Mouse (Mus musculus) midbrain, embryonic 11.5 days (tissue): ENCODE results near the gene Fndc4. TPM values are rescaled to one million over a fixed set of nuclear protein-coding genes. Genes with fewer than 3 reads are reported as not detected.

Experiments used
- ATAC-seq: fragments of 200-750 bp; cut with Nextera tagmentation; 2 replicates; pipeline ENCODE4 v1.8.0; 2017; ENCODE audit warnings: moderate TSS enrichment, moderate library complexity; ENCODE audit not compliant: low FRiP score
- DNase-seq: peaks from one replicate; pipeline ENCODE4 v3.0.0; 2015; ENCODE audit warnings: low spot score; ENCODE audit errors: missing footprints
- H3K27ac ChIP-seq: fragments of 300-500 bp; sonication (generic); 2 replicates; pipeline ENCODE4 v1.5.1; 2014; ENCODE audit warnings: low read depth, low read length
- H3K27me3 ChIP-seq: fragments of 300-500 bp; sonication (generic); 2 replicates; pipeline ENCODE4 v1.6.1; 2014; ENCODE audit warnings: mild to moderate bottlenecking, low read length, moderate library complexity, mixed read lengths; ENCODE audit not compliant: control insufficient read depth, insufficient read depth
- H3K36me3 ChIP-seq: fragments of 300-500 bp; sonication (generic); 2 replicates; pipeline ENCODE4 v1.6.1; 2014; ENCODE audit warnings: mild to moderate bottlenecking, low read length, moderate library complexity, mixed read lengths; ENCODE audit not compliant: control insufficient read depth, insufficient read depth
- H3K4me1 ChIP-seq: fragments of 300-500 bp; sonication (generic); 2 replicates; pipeline ENCODE4 v1.6.1; 2014; ENCODE audit warnings: low read length; ENCODE audit not compliant: control insufficient read depth, insufficient read depth
- H3K4me2 ChIP-seq: fragments of 300-500 bp; sonication (generic); 2 replicates; pipeline ENCODE4 v1.6.1; 2014; ENCODE audit warnings: mild to moderate bottlenecking, moderate library complexity
- H3K4me3 ChIP-seq: fragments of 300-500 bp; sonication (generic); 2 replicates; pipeline ENCODE4 v1.5.1; 2014; ENCODE audit warnings: low read depth, low read length
- H3K9ac ChIP-seq: fragments of 300-500 bp; sonication (generic); 2 replicates; pipeline ENCODE4 v1.6.1; 2014; ENCODE audit warnings: low read length
- H3K9me3 ChIP-seq: fragments of 300-500 bp; sonication (generic); 2 replicates; pipeline ENCODE4 v1.6.1; 2016; ENCODE audit warnings: low read length; ENCODE audit not compliant: control insufficient read depth
- WGBS: fragments of 180-500 bp; shearing (Covaris S2); extraction: QIAGEN DNeasy Blood & Tissue Kit; methylation state at CpG from one replicate; pipeline ENCODE4 v1.1.7; 2014; 5-methylcytosine and 5-hydroxymethylcytosine counted together
- polyA plus RNA-seq: library from polyadenylated mRNA; unstranded; fragments of >200 nt; fragmentation: Nextera tagmentation; extraction: Ambion mirVana; gene quantifications from 2 replicates; pipeline ENCODE4 v1.2.1, GENCODE M21; 2014

Fndc4 gene
- polyA plus RNA-seq, 1 experiment from 2014 or later, result 54.0 TPM

GRCm38 (mm10) chr5:31297981-31298380, 2.1 kb upstream of the Fndc4 start:
- DNase-seq (no peak), ATAC-seq (no peak)
- Histone ChIP-seq H3K27ac (no peak overlapping the region), H3K36me3 (no peaks in the 10 kb centered on the region), H3K9me3 (no peaks in the 10 kb centered on the region), H3K9ac (no peak overlapping the region), H3K4me2 (no peak overlapping the region), H3K4me3 (no peak overlapping the region), H3K27me3 (no peaks in the 10 kb centered on the region), H3K4me1 (peaks cover 11% of the 10 kb centered on the region)
- 86% methylated on average over 3 of the region's 3 CpGs for WGBS

DNA sequence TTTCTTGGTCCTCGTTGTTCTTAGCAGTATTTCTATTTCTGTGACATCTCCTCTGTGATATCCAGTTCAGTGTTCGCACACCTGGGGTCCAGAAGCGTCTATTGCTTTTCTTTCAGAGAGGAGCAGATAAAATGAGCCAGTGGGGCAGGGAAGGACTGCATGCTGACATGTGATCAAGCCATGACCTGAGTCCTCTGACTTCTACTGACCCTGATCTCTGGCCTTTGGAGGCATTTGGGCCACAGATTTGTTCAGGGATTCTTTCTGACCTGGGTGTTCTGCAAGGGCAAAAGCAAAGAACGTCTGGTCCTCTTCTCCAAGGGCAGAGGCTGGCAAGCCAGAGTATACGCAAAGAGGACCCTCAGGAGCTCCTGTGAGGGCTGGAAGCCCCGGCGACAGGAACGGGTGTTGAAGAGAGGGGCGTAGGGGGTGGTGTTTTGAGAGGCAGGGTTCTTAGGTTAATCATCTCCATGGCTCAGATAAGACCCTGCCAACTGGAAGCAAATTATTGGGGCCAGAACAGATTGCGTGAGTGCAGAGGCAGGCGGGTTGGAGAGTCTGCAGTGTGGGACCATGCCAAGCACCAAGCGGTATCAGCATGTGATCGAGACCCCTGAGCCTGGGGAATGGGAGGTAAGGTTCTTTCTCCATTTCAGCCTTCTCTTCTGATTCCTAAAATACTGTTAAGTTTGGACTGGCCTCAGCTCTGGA, 1.3 kb upstream of the Fndc4 start, which contains the start of gene Gckr:
Gckr (plus strand) TSS at position 397 of the 711 bp plus-strand sequence.
- H3K27me3 ChIP-seq, result no peaks in the 10 kb centered on the region
- ATAC-seq (no peak), DNase-seq (no peak)
- WGBS, result 81% methylated on average over 13 of the region's 13 CpGs
- H3K4me1 ChIP-seq, result peaks cover 11% of the 10 kb centered on the region
- no peak within 1 kb of the TSS for H3K4me3 ChIP-seq
- H3K9me3 ChIP-seq, result no peaks in the 10 kb centered on the region
- H3K27ac ChIP-seq, result no peak within 1 kb of the TSS
- H3K36me3 ChIP-seq, result no peaks in the 10 kb centered on the region
- H3K4me2 ChIP-seq, result peak within 1 kb of the TSS; percentile 97; the same call in 1 of the 2 replicates
- H3K9ac ChIP-seq, result no peak within 1 kb of the TSS; the same call in 1 of the 2 replicates

DNA sequence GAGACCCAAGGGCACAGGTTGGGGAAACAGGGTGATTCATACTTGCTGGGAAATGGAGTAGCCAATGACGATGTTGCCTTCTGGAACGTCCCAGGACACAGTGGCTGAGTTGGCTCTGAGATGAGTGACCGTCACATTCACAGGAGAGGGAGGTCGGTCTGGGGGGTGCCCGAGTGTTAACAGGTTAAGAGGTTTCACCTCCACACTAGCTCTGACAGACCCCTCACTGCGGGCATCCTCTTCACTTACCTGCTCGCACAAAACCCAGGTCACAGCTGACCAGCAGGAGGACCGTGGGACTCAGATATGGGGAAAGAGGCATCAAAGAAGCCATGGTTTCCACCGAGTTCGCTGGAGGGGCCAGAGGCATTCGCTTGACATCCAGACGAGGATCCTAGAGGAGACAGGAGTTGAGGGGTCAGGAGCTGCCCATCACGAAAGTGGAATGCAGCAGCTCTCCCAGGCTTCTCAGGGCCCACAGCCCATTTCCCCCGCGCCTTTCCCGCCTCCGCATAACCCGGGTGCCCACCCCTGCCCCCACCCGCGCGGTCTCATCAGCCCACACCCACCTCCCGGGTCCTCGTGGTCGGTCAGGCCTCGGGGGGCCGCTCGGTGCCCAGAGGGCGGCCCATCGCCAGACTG, 795 bp downstream of the Fndc4 start:
- Histone ChIP-seq H3K27ac (peak overlapping the region; percentile 57; the same call in 1 of the 2 replicates), H3K27me3 (no peaks in the 10 kb centered on the region), H3K4me1 (peaks cover 22% of the 10 kb centered on the region), H3K4me2 (peak overlapping the region; percentile 97), H3K9me3 (no peaks in the 10 kb centered on the region), H3K4me3 (peak overlapping the region; percentile 79), H3K9ac (peak overlapping the region; percentile 93), H3K36me3 (no peaks in the 10 kb centered on the region)
- no peak for ATAC-seq
- DNase-seq, result peak; percentile 92
- WGBS, result 6% methylated on average over 29 of the region's 29 CpGs

GRCm38 (mm10) chr5:31291361-31291688, 4.6 kb downstream of the Fndc4 start:
- Histone ChIP-seq H3K4me2 (peak overlapping the region; percentile 80), H3K9ac (peak overlapping the region; percentile 57; the same call in 1 of the 2 replicates), H3K27me3 (no peaks in the 10 kb centered on the region), H3K4me1 (peaks cover 23% of the 10 kb centered on the region), H3K4me3 (peak overlapping the region; percentile 49), H3K36me3 (no peaks in the 10 kb centered on the region), H3K27ac (peak overlapping the region; percentile 64), H3K9me3 (no peaks in the 10 kb centered on the region)
- WGBS, result 5% methylated on average over 9 of the region's 9 CpGs
- no peak for DNase-seq
- no peak for ATAC-seq

- Histone ChIP-seq H3K4me1 (peaks cover 21% of the 10 kb centered on the region), H3K4me3 (peak within 1 kb of the TSS; percentile 49)
- WGBS, result 3% methylated on average over 45 of the region's 45 CpGs
Observed at GRCm38 (mm10) chr5:31290521-31291360, 5.1 kb downstream of the Fndc4 start, which contains the start of gene Ift172. Gene Ift172, minus strand, starts transcription at chr5:31291116.

GRCm38 (mm10) chr5:31289626-31290230, 6.2 kb downstream of the Fndc4 start:
- Histone ChIP-seq H3K4me3 (no peak overlapping the region), H3K36me3 (0 out of 2 replicates have a peak, but pooled peaks cover 8% of the 10 kb centered on the region), H3K9ac (no peak overlapping the region), H3K27ac (no peak overlapping the region), H3K4me2 (peak overlapping the region; percentile 80), H3K9me3 (no peaks in the 10 kb centered on the region), H3K4me1 (peaks cover 15% of the 10 kb centered on the region), H3K27me3 (no peaks in the 10 kb centered on the region)
- ATAC-seq (no peak), DNase-seq (no peak)
- WGBS, result 83% methylated on average over 3 of the region's 3 CpGs

More at GRCm38 (mm10) chr5:31290521-31291360, 5.1 kb downstream of the Fndc4 start, which contains the start of gene Ift172:
- Histone ChIP-seq H3K36me3 (0 out of 2 replicates have a peak, but pooled peaks cover under 1% of the 10 kb centered on the region), H3K27ac (peak within 1 kb of the TSS; percentile 64), H3K9me3 (no peaks in the 10 kb centered on the region), H3K9ac (peak within 1 kb of the TSS; percentile 67), H3K4me2 (peak within 1 kb of the TSS; percentile 80), H3K27me3 (no peaks in the 10 kb centered on the region)
- ATAC-seq (peak; percentile 90), DNase-seq (peak; percentile 99)

DNA sequence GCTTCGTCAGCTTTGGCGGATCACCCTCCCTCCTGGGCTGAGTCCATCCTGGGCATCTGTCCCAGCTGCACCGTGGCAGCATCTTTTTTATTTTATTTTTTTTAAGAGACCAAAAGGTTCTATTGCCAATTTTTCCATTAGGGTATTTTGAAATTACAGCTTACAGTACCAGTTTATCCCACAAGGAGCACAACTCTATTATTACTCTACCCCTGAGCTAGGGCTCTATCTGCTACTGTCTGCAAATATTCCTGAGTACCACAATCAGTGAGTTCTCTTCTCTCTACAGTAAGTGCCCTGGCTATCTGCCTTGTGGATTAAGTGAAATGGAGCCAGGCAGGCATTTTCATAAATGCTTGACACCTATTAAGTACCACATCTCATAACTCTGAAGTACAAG, 7.2 kb downstream of the Fndc4 start:
- no peak for ATAC-seq
- Histone ChIP-seq H3K4me2 (no peak overlapping the region), H3K4me3 (no peak overlapping the region), H3K9ac (no peak overlapping the region), H3K9me3 (no peaks in the 10 kb centered on the region), H3K36me3 (peaks cover 8% of the 10 kb centered on the region; the same call in 1 of the 2 replicates), H3K27me3 (no peaks in the 10 kb centered on the region), H3K4me1 (peaks cover 11% of the 10 kb centered on the region; the same call in 1 of the 2 replicates), H3K27ac (no peak overlapping the region)
- 76% methylated on average over 3 of the region's 3 CpGs for WGBS
- no peak for DNase-seq

DNA sequence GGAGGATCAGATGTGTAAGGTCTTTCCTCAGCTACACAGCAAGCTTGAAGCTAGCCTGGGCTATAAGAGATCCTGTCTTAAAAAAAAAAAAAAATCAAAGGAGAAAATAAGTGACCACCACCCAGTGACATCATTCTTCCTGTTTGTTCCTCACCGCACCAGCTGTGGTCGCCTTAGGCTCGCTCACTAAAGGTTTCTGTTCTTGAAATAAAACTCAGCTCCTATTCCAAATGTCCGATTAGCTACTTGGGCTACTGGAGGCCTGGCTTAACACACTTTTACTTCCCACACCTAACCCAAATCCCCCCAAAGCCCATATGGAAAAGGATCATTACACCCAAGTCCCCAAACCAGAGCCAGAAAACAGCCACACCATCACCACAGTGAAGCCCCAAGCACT, 7.7 kb downstream of the Fndc4 start:
- 86% methylated on average over 4 of the region's 4 CpGs for WGBS
- Histone ChIP-seq H3K27ac (no peak overlapping the region), H3K36me3 (peaks cover 8% of the 10 kb centered on the region; the same call in 1 of the 2 replicates), H3K9me3 (no peaks in the 10 kb centered on the region), H3K4me3 (no peak overlapping the region), H3K9ac (no peak overlapping the region), H3K27me3 (no peaks in the 10 kb centered on the region), H3K4me2 (no peak overlapping the region), H3K4me1 (peaks cover 11% of the 10 kb centered on the region; the same call in 1 of the 2 replicates)
- ATAC-seq (no peak), DNase-seq (no peak)
